Mouse (Mus musculus) R1 (cell line): Measurements from ENCODE around the gene Gm867.

ENCODE experiments used
- DNase-seq: peaks from one replicate; pipeline ENCODE4 v3.0.0-alpha.2; 2018; ENCODE audit warnings: low read depth, low spot score

Gene Gm867

GRCm38 (mm10) chr10:75897373-75897772 lies 43.1 kb downstream of the Gm867 start:
- peak; percentile 77 for DNase-seq

- DNase-seq = no peak
These were observed 44.3 kb downstream of the Gm867 start for GRCm38 (mm10) chr10:75896208-75896607.

- DNase-seq = no peak
These were observed 44.7 kb downstream of the Gm867 start for GRCm38 (mm10) chr10:75895730-75896129.

- DNase-seq = no peak
These were observed 45.9 kb downstream of the Gm867 start for GRCm38 (mm10) chr10:75894601-75895000.

- DNase-seq = peak; percentile 100
These were observed 47.3 kb downstream of the Gm867 start, which contains the start of gene Derl3 for GRCm38 (mm10) chr10:75893089-75893750. Gene Derl3, plus strand, starts transcription at chr10:75893413.

GRCm38 (mm10) chr10:75889406-75890153 lies 50.9 kb downstream of the Gm867 start:
- no peak for DNase-seq
